Mouse (Mus musculus): ENCODE measurements around the gene Igsf10. TPM values are rescaled to one million over a fixed set of nuclear protein-coding genes. Genes with fewer than 3 reads are reported as not detected.

The Igsf10 gene
- polyA plus RNA-seq, 1 experiment from 2014 or later: 6.9 TPM

DNA sequence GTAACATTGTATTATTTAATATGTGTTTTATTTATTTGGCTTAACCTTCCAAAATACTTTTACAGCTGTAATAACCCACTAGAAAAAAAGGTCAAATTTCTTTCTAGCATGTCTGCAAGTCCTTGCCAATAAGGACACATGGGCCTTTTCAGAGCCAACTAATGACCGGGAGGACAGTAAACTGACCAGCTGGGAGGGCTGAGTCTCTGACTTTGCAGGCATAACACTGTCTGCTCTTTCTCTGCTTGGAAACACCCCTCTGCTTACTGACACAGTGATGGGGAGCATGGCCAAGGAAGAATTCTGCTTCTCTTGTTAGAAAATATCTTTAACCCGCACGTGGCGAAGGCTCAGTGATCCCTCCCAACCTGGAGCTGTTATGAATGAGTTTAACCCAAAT is 1.2 kb downstream of the Igsf10 start:
- no peaks in the 10 kb centered on the region for H3K27me3 ChIP-seq (replicated peaks; ENCODE audit: control insufficient read depth, insufficient read depth, low read length)
- 0 out of 2 replicates have a peak, but pooled peaks cover 3% of the 10 kb centered on the region for H3K4me1 ChIP-seq (replicated peaks; ENCODE audit: control insufficient read depth, insufficient read depth, low read length)
- no peaks in the 10 kb centered on the region for H3K9me3 ChIP-seq (ENCODE audit: control insufficient read depth, low read length)
- DNase-seq (ENCODE audit: low spot score): peak; percentile 55
- 29% methylated on average over 4 of the region's 4 CpGs for WGBS
- no peak for ATAC-seq (replicated peaks; ENCODE audit: low FRiP score, low TSS enrichment, low read depth)
- H3K27ac ChIP-seq (ENCODE audit: low read depth): 0 out of 2 replicates have a peak overlapping the region, but pooled peaks have one; percentile 82
- no peak overlapping the region for H3K9ac ChIP-seq (ENCODE audit: low read length)
- peak overlapping the region; percentile 81 for H3K4me3 ChIP-seq (ENCODE audit: low read depth, low read length)
- H3K36me3 ChIP-seq (ENCODE audit: control insufficient read depth, insufficient read depth, low read length): 0 out of 2 replicates have a peak, but pooled peaks cover 4% of the 10 kb centered on the region
- peak overlapping the region; percentile 73 for H3K4me2 ChIP-seq (ENCODE audit: low read length)

DNA sequence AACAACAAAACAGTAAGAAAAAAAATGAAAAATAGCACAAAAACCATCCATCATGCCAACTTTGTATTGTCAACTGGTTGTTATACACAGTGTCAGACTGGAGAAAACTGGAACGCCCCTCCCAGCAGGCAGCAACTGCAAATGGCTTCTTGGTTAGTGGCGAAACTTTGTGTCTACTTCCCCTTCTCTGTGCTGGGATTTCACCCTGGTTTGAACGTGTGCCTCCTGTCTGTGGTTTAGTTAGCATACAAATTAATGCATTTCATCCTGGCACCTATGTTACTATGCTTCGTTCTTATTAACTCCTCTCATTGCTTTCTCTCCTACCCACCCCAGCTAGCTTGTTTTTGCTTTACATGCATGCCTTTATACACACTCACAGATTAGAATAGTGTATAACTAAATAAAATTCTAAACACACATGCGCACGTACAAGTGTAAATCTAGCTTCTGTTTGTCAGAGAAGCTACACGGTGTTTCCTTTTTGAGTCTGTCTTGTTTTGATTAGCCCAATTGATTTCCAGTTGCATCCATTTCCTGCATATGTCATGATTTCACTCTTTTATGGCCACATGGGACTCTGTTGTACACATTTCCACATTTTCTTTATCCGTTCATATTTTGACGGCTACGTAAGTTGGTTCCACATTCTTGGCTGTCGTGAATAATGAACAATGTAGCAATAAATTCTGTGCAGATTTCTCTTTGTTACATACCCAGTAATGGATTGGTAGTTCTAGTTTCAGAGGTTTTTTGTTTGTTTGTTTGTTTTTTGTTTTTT is 2.4 kb downstream of the Igsf10 start:
- Histone ChIP-seq H3K4me2 (ENCODE audit: low read length) (peak overlapping the region; percentile 27), H3K36me3 (ENCODE audit: control insufficient read depth, insufficient read depth, low read length) (0 out of 2 replicates have a peak, but pooled peaks cover 4% of the 10 kb centered on the region), H3K27ac (ENCODE audit: low read depth) (no peak overlapping the region), H3K9ac (ENCODE audit: low read length) (no peak overlapping the region), H3K27me3 (replicated peaks; ENCODE audit: control insufficient read depth, insufficient read depth, low read length) (no peaks in the 10 kb centered on the region), H3K4me1 (replicated peaks; ENCODE audit: control insufficient read depth, insufficient read depth, low read length) (0 out of 2 replicates have a peak, but pooled peaks cover 3% of the 10 kb centered on the region), H3K9me3 (ENCODE audit: control insufficient read depth, low read length) (no peaks in the 10 kb centered on the region), H3K4me3 (ENCODE audit: low read depth, low read length) (no peak overlapping the region)
- no peak for ATAC-seq (replicated peaks; ENCODE audit: low FRiP score, low TSS enrichment, low read depth)
- WGBS: 67% methylated on average over 11 of the region's 11 CpGs
- no peak for DNase-seq (ENCODE audit: low spot score)

DNA sequence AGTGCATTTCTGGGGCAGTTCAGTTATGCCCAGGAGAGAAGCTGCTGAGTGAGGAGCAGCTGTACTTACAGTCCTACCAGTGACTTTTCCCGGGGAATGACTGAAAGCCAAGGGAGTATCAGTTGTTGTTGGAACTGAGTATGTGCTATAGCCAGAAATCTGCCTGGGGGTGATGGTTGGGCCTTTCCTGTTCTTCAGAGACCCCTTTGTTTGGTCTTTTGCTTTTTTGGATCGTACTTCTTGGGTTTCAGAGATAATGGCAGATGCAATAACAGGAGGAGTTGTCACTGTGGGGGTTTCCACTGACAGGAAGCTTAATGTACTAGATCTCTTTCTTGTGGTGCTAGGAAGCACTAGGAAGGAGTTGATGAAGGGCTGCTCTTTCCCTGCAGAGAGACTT is 15.7 kb downstream of the Igsf10 start:
- Histone ChIP-seq H3K4me3 (ENCODE audit: low read depth, low read length) (no peak overlapping the region), H3K27me3 (replicated peaks; ENCODE audit: control insufficient read depth, insufficient read depth, low read length) (no peaks in the 10 kb centered on the region), H3K4me1 (replicated peaks; ENCODE audit: control insufficient read depth, insufficient read depth, low read length) (no peaks in the 10 kb centered on the region), H3K9ac (ENCODE audit: low read length) (no peak overlapping the region), H3K9me3 (ENCODE audit: control insufficient read depth, low read length) (no peaks in the 10 kb centered on the region), H3K4me2 (ENCODE audit: low read length) (no peak overlapping the region), H3K36me3 (ENCODE audit: control insufficient read depth, insufficient read depth, low read length) (peaks cover 43% of the 10 kb centered on the region), H3K27ac (ENCODE audit: low read depth) (no peak overlapping the region)
- ATAC-seq (replicated peaks; ENCODE audit: low FRiP score, low TSS enrichment, low read depth) (no peak), DNase-seq (ENCODE audit: low spot score) (no peak)
- WGBS: 87% methylated on average over 2 of the region's 2 CpGs

DNA sequence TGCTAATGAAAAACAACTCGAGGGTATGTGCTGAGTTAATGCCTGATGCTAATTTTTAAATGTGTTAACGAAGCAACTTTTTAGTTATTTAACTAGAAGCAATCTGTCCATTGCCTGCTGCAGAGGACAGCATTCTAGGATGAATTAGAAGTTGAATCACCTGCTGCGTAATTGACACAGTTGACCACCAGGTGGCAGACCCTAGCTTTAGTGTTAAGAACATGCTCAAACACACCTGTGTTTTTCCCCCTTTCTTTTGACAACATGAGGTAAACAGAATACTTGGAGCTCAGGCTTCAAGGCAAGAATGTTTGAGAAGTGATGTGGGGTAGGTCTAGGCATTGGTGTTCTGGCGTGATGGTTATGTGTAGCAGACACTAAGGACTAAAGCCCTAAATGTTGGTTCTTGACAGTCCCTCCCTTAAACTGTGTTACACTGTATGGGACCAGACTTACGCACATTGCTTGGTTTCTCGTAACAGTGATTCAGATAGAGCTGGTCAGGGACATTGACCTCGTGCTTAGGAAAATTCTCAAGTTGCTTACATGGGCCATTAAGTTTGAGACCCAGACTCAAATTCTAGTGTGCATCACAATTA is 22.8 kb downstream of the Igsf10 start:
- Histone ChIP-seq H3K9me3 (ENCODE audit: control insufficient read depth, low read length) (no peaks in the 10 kb centered on the region), H3K27me3 (replicated peaks; ENCODE audit: control insufficient read depth, insufficient read depth, low read length) (no peaks in the 10 kb centered on the region), H3K4me3 (ENCODE audit: low read depth, low read length) (no peak overlapping the region), H3K36me3 (ENCODE audit: control insufficient read depth, insufficient read depth, low read length) (peaks cover 31% of the 10 kb centered on the region), H3K4me1 (replicated peaks; ENCODE audit: control insufficient read depth, insufficient read depth, low read length) (no peaks in the 10 kb centered on the region), H3K4me2 (ENCODE audit: low read length) (no peak overlapping the region), H3K27ac (ENCODE audit: low read depth) (no peak overlapping the region), H3K9ac (ENCODE audit: low read length) (no peak overlapping the region)
- DNase-seq (ENCODE audit: low spot score) (peak; percentile 73), ATAC-seq (replicated peaks; ENCODE audit: low FRiP score, low TSS enrichment, low read depth) (no peak)
- WGBS: 43% methylated on average over 7 of the region's 7 CpGs

DNA sequence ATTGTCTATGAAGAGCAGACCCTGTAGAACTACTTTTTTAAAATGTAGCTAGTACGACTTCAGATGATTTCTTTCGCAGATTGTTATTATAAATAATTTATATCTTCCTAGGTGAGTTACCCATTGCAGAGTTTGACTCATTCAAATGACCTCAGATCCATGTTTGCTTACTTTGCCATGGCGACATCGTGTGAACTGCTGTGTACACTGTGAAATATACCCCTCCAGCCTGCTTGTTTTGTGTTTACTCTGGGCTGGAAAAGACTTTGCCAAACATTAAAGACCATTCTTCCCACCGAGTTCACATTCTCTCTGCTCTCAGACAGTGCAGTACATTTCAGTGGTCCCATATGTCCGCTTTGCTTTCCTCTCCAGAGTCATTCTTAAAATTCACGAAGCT is 28.1 kb downstream of the Igsf10 start:
- DNase-seq (ENCODE audit: low spot score) (no peak), ATAC-seq (replicated peaks; ENCODE audit: low FRiP score, low TSS enrichment, low read depth) (no peak)
- no peak overlapping the region for H3K27ac ChIP-seq (ENCODE audit: low read depth)
- H3K27me3 ChIP-seq (replicated peaks; ENCODE audit: control insufficient read depth, insufficient read depth, low read length): no peaks in the 10 kb centered on the region
- no peak overlapping the region for H3K4me2 ChIP-seq (ENCODE audit: low read length)
- H3K9ac ChIP-seq (ENCODE audit: low read length): no peak overlapping the region
- WGBS: 72% methylated on average over 7 of the region's 7 CpGs
- H3K9me3 ChIP-seq (ENCODE audit: control insufficient read depth, low read length): no peaks in the 10 kb centered on the region
- peaks cover 25% of the 10 kb centered on the region for H3K36me3 ChIP-seq (ENCODE audit: control insufficient read depth, insufficient read depth, low read length)
- no peaks in the 10 kb centered on the region for H3K4me1 ChIP-seq (replicated peaks; ENCODE audit: control insufficient read depth, insufficient read depth, low read length)
- H3K4me3 ChIP-seq (ENCODE audit: low read depth, low read length): no peak overlapping the region

DNA sequence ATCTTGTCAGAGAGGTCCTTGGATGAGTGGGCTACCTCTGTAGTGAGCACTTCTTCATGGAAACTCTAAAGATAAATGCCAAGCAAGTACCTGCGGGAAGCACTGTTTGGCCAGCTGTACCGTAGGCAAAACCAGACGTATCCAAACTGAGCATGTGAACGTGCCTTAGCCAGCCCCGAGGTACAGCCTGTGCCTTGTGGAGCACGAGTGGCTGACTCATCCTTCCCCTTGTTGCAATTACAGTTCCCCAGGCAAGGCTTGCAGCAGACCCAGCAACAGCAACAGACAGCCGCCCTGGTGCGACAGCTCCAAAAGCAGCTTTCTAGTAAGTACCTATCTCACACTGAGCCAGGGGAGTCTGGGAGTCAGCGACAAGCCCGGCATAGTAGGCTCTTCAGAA is 31.6 kb downstream of the Igsf10 start:
- H3K4me2 ChIP-seq (ENCODE audit: low read length): no peak overlapping the region

DNA sequence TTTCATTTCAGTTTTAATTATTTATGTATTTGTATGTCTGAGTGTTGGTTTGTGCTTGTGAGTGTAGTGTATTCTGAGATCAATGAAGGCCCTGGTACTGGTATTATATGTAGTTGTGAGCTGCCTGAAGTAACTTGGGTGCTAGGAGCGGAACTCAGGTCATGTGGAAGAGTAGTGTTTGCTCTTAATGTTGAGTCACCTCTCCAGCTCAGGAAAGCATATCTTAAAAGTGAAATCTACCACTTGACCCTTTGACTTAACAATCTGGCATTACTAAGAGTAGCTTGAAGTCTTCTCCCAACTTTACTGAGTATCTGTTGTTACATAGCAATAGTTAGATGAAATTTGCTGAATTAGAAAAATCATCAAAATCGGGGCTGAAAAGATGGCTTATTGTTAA is 38.7 kb downstream of the Igsf10 start:
- no peak overlapping the region for H3K9ac ChIP-seq (ENCODE audit: low read length)
- WGBS: 89% methylated on average over 2 of the region's 2 CpGs
- no peak for DNase-seq (ENCODE audit: low spot score)
- H3K36me3 ChIP-seq (ENCODE audit: control insufficient read depth, insufficient read depth, low read length): no peaks in the 10 kb centered on the region
- no peaks in the 10 kb centered on the region for H3K27me3 ChIP-seq (replicated peaks; ENCODE audit: control insufficient read depth, insufficient read depth, low read length)
- H3K9me3 ChIP-seq (ENCODE audit: control insufficient read depth, low read length): no peaks in the 10 kb centered on the region
- no peak overlapping the region for H3K4me3 ChIP-seq (ENCODE audit: low read depth, low read length)
- no peak overlapping the region for H3K27ac ChIP-seq (ENCODE audit: low read depth)
- H3K4me1 ChIP-seq (replicated peaks; ENCODE audit: control insufficient read depth, insufficient read depth, low read length): no peaks in the 10 kb centered on the region
- no peak overlapping the region for H3K4me2 ChIP-seq (ENCODE audit: low read length)
- no peak for ATAC-seq (replicated peaks; ENCODE audit: low FRiP score, low TSS enrichment, low read depth)

More for the DNA sequence above, 31.6 kb downstream of the Igsf10 start:
- no peaks in the 10 kb centered on the region for H3K27me3 ChIP-seq (replicated peaks; ENCODE audit: control insufficient read depth, insufficient read depth, low read length)
- ATAC-seq (replicated peaks; ENCODE audit: low FRiP score, low TSS enrichment, low read depth) (no peak), DNase-seq (ENCODE audit: low spot score) (no peak)
- no peak overlapping the region for H3K27ac ChIP-seq (ENCODE audit: low read depth)
- H3K9ac ChIP-seq (ENCODE audit: low read length): no peak overlapping the region
- H3K36me3 ChIP-seq (ENCODE audit: control insufficient read depth, insufficient read depth, low read length): 0 out of 2 replicates have a peak, but pooled peaks cover 2% of the 10 kb centered on the region
- H3K9me3 ChIP-seq (ENCODE audit: control insufficient read depth, low read length): no peaks in the 10 kb centered on the region
- no peak overlapping the region for H3K4me3 ChIP-seq (ENCODE audit: low read depth, low read length)
- 77% methylated on average over 10 of the region's 10 CpGs for WGBS
- no peaks in the 10 kb centered on the region for H3K4me1 ChIP-seq (replicated peaks; ENCODE audit: control insufficient read depth, insufficient read depth, low read length)

DNA sequence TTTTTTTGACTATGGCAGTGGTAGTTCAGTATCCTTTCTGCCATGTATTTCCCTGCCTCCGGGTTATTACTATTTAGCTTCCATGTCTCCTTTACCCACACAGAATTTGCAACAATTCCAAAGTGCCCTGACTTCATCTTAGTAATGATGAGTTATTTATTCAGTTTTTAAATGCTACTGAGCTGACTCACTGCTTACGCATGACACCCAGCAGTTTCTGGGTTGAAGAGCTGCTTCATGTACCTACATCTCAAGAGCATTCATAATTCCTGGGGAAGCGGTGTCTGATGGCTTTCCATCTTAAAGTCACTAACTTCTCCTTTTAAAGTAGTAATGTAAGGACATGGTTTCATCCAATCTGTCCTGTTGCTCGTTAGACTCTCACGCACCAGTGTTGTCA is 39.2 kb downstream of the Igsf10 start:
- Histone ChIP-seq H3K27ac (ENCODE audit: low read depth) (no peak overlapping the region), H3K9me3 (ENCODE audit: control insufficient read depth, low read length) (no peaks in the 10 kb centered on the region), H3K27me3 (replicated peaks; ENCODE audit: control insufficient read depth, insufficient read depth, low read length) (no peaks in the 10 kb centered on the region), H3K9ac (ENCODE audit: low read length) (no peak overlapping the region), H3K4me3 (ENCODE audit: low read depth, low read length) (no peak overlapping the region), H3K36me3 (ENCODE audit: control insufficient read depth, insufficient read depth, low read length) (no peaks in the 10 kb centered on the region), H3K4me2 (ENCODE audit: low read length) (no peak overlapping the region), H3K4me1 (replicated peaks; ENCODE audit: control insufficient read depth, insufficient read depth, low read length) (no peaks in the 10 kb centered on the region)
- 94% methylated on average over 5 of the region's 5 CpGs for WGBS
- DNase-seq (ENCODE audit: low spot score) (no peak), ATAC-seq (replicated peaks; ENCODE audit: low FRiP score, low TSS enrichment, low read depth) (no peak)

Measured in intestine, embryonic 14.5 days (tissue).